Mouse (Mus musculus) midbrain, embryonic 16.5 days (tissue): ENCODE results near the gene Gm27029. TPM values are rescaled to one million over a fixed set of nuclear protein-coding genes. Genes with fewer than 3 reads are reported as not detected.

Experiments
- ATAC-seq: fragments of 200-750 bp; cut with Nextera tagmentation; 2 replicates; pipeline ENCODE4 v1.8.0; 2017; ENCODE audit warnings: moderate TSS enrichment
- H3K27ac ChIP-seq: fragments of 300-500 bp; sonication (generic); 2 replicates; pipeline ENCODE4 v1.5.1; 2014; ENCODE audit warnings: mild to moderate bottlenecking, low read length, mixed read lengths
- H3K27me3 ChIP-seq: fragments of 300-500 bp; sonication (generic); 2 replicates; pipeline ENCODE4 v1.6.1; 2014; ENCODE audit warnings: low read depth, low read length, mixed read lengths; ENCODE audit not compliant: control insufficient read depth, insufficient read depth
- H3K36me3 ChIP-seq: fragments of 300-500 bp; sonication (generic); 2 replicates; pipeline ENCODE4 v1.6.1; 2014; ENCODE audit warnings: mild to moderate bottlenecking, low read length, moderate library complexity, mixed read lengths; ENCODE audit not compliant: control insufficient read depth, insufficient read depth
- H3K4me1 ChIP-seq: fragments of 300-500 bp; sonication (generic); 2 replicates; pipeline ENCODE4 v1.6.1; 2014; ENCODE audit warnings: mild to moderate bottlenecking, low read length, mixed read lengths; ENCODE audit not compliant: control insufficient read depth, insufficient read depth
- H3K4me2 ChIP-seq: fragments of 300-500 bp; sonication (generic); 2 replicates; pipeline ENCODE4 v1.6.1; 2014; ENCODE audit warnings: mild to moderate bottlenecking, low read length, mixed read lengths
- H3K4me3 ChIP-seq: fragments of 300-500 bp; sonication (generic); 2 replicates; pipeline ENCODE4 v1.5.1; 2014; ENCODE audit warnings: low read depth, mild to moderate bottlenecking, low read length, moderate library complexity, mixed read lengths
- H3K9ac ChIP-seq: fragments of 300-500 bp; sonication (generic); 2 replicates; pipeline ENCODE4 v1.6.1; 2014; ENCODE audit warnings: low read depth, low read length, mixed read lengths
- H3K9me3 ChIP-seq: fragments of 300-500 bp; sonication (generic); replicated peaks from 2 replicates; pipeline ENCODE4 v1.6.1; 2014; ENCODE audit warnings: mild to moderate bottlenecking, low read length, mixed read lengths; ENCODE audit not compliant: control insufficient read depth, poor library complexity, severe bottlenecking
- WGBS: fragments of 180-500 bp; shearing (Covaris S2); extraction: QIAGEN DNeasy Blood & Tissue Kit; methylation state at CpG from one replicate; pipeline ENCODE4 v1.1.7; 2014; 5-methylcytosine and 5-hydroxymethylcytosine counted together
- polyA plus RNA-seq: library from polyadenylated mRNA; unstranded; fragments of >200 nt; fragmentation: Nextera tagmentation; extraction: Ambion mirVana; gene quantifications from 2 replicates; pipeline ENCODE4 v1.2.1, GENCODE M21; 2015

Gene Gm27029
- polyA plus RNA-seq, 1 experiment from 2014 or later, result 7.0 TPM

DNA sequence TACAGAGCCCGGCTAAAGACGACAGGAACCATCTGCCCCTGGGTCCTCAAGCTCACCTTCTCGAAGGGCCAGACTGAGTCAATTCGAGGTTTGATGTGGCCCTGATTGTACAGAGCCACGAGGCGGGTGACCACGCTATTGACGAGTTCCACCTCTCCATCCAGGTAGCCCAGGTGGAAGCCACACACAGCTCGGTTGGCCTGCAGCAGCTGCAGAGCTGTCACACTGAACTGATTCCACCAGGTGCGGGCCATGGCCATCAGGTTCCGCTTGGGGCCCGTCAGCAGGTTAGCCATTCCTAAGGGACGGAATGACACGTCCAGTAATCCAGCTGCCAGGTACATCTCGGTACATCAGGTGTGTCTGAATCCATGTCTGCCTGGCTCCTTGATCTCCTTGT is 35.7 kb upstream of the Gm27029 start:
- Histone ChIP-seq H3K4me3 (no peak overlapping the region), H3K4me1 (peaks cover 26% of the 10 kb centered on the region), H3K9me3 (no peaks in the 10 kb centered on the region), H3K27ac (no peak overlapping the region), H3K27me3 (no peaks in the 10 kb centered on the region), H3K9ac (no peak overlapping the region), H3K4me2 (no peak overlapping the region), H3K36me3 (peaks cover 42% of the 10 kb centered on the region)
- no peak for ATAC-seq
- 88% methylated on average over 15 of the region's 15 CpGs for WGBS

DNA sequence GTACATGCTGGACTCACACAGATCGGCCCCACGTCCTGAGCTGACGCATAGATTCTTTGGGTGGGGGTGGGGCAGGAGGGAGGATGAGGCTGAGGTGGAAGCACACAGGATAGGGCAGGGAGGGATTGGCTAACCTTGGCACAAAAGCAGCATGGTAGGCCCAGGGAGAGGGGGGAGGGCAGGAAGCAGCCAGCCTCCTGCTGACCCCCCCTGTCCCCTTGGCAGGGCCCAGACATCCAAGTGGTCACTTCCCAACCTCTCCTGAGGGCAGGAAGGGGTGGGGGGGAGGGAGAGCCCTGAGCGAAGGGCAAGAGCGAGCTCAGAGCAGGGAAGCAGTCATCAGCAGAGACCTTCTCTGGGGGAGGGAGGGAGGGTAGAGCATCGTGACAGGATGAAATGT is 35.1 kb upstream of the Gm27029 start:
- WGBS, result 39% methylated on average over 4 of the region's 6 CpGs
- Histone ChIP-seq H3K9me3 (no peaks in the 10 kb centered on the region), H3K4me3 (no peak overlapping the region), H3K27me3 (no peaks in the 10 kb centered on the region), H3K4me2 (no peak overlapping the region), H3K9ac (no peak overlapping the region), H3K27ac (no peak overlapping the region), H3K4me1 (peaks cover 26% of the 10 kb centered on the region), H3K36me3 (peaks cover 42% of the 10 kb centered on the region)
- ATAC-seq, result no peak

DNA sequence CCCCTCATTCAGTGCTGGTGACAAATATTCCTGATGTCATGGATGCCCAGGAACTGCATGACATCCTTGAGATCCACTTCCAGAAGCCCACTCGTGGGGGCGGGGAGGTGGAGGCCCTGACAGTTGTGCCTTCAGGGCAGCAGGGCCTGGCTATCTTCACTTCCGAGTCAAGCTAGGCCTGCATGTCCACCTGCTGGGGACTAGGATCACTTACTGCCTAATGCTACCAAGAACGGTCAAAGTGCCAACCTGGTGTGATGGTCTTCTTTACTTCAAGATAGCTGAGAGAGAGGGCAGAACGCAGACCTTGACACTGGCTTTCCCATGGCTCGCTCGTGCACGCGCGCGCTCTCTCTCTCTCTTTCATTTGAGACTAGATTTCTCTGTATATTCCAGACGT is 33.6 kb upstream of the Gm27029 start:
- Histone ChIP-seq H3K4me2 (no peak overlapping the region), H3K9ac (no peak overlapping the region), H3K27me3 (no peaks in the 10 kb centered on the region), H3K4me1 (peaks cover 12% of the 10 kb centered on the region), H3K9me3 (no peaks in the 10 kb centered on the region), H3K27ac (no peak overlapping the region), H3K36me3 (peaks cover 42% of the 10 kb centered on the region), H3K4me3 (no peak overlapping the region)
- ATAC-seq, result no peak
- 84% methylated on average over 12 of the region's 12 CpGs for WGBS

DNA sequence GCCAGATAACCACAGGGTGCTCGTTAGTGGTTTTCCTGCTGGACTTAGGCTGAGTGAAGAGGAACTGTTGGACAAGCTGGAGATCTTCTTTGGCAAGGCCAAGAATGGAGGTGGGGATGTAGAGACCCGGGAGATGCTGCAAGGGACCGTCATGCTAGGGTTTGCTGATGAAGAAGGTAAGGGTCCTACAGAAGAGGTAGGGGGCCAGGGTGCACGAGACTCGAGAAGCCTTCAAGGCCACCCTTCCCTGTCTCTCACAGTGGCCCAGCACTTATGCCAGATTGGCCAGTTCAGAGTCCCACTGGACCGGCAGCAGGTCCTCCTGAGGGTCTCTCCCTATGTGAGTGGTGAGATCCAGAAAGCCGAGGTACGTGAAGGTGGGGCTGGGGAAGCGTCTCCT is 33.0 kb upstream of the Gm27029 start:
- Histone ChIP-seq H3K27me3 (no peaks in the 10 kb centered on the region), H3K9me3 (no peaks in the 10 kb centered on the region), H3K36me3 (peaks cover 42% of the 10 kb centered on the region), H3K4me1 (peaks cover 6% of the 10 kb centered on the region), H3K4me2 (no peak overlapping the region), H3K4me3 (no peak overlapping the region), H3K27ac (no peak overlapping the region), H3K9ac (no peak overlapping the region)
- 95% methylated on average over 7 of the region's 9 CpGs for WGBS
- no peak for ATAC-seq

DNA sequence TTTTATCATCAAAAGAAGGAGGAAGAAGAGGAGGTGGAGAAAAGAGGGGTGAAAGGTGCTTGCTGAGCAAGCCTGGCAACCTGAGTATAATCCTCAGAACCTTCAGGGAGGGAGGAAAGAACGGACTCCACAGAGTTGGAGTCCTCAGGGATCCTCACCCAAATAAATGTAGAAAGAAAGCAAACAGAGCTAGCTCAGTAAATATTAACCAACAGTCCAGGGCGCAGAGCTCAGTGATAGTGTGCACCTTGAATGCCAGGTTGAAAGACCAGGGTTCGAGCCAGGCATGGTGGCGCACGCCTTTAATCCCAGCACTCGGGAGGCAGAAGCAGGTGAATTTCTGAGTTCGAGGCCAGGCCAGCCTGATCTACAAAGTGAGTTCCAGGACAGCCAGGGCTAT is 31.0 kb upstream of the Gm27029 start:
- Histone ChIP-seq H3K4me1 (no peaks in the 10 kb centered on the region), H3K4me2 (no peak overlapping the region), H3K9me3 (no peaks in the 10 kb centered on the region), H3K9ac (no peak overlapping the region), H3K27me3 (no peaks in the 10 kb centered on the region), H3K27ac (no peak overlapping the region), H3K4me3 (no peak overlapping the region), H3K36me3 (peaks cover 27% of the 10 kb centered on the region)
- ATAC-seq, result no peak
- 86% methylated on average over 7 of the region's 7 CpGs for WGBS

DNA sequence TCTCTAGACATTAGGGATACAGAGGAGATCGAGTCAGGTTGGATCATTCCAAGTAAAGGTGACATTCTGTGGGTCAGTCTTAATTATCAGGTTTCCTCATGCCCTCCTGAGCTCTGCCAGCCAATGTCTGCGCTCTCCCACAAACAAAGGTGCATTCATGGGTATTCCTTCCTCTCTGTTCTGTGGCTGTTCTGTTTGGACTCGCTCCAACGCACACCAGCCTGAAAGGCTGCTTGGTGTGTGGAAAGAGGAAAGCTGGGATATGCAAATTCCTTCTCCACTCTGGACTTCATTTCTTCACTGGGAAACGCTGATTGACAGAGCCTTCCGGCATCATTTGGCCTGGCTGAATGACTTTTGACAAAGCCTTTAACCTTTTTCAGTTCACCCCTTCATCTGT is 30.1 kb upstream of the Gm27029 start:
- 30% methylated on average over 6 of the region's 6 CpGs for WGBS
- H3K9ac ChIP-seq, result no peak overlapping the region

DNA sequence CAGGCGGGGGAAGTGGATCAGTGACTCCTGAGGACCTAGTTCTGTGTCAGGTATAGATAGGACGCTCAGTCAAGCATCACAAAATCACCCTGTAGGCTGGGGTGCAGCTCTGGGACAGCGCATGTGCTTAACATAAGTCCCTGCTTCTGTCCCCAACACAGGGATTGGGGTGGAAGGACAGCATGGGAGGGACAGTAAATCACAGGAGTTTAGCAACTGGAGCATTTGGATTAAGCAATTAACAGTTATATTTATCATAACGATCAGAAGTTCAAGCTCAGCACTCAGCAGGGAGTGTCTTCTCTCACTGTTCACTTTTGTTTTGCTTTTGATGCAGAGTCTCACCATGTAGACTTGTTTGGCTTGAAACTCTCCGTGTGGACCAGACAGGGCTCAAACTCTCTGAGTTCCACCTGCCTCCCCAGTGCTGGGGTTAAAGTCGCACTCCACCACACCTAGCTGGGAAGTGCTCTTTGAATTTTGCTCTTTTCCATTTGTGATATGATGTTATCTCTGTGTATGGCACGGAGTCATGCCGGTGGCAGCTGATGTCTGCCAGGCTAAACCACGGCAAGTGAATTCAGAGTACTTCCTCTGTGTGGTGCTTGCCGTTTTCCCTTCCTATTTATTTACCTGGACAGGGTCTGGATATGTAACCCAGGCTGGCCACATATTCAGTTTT is 27.6 kb upstream of the Gm27029 start:
- WGBS, result 76% methylated on average over 10 of the region's 10 CpGs
- Histone ChIP-seq H3K4me1 (no peaks in the 10 kb centered on the region), H3K4me3 (no peak overlapping the region), H3K9ac (no peak overlapping the region), H3K27ac (no peak overlapping the region), H3K4me2 (no peak overlapping the region), H3K27me3 (no peaks in the 10 kb centered on the region), H3K9me3 (no peaks in the 10 kb centered on the region), H3K36me3 (peaks cover 4% of the 10 kb centered on the region; the same call in 1 of the 2 replicates)
- ATAC-seq, result no peak

More for the DNA sequence above, 30.1 kb upstream of the Gm27029 start:
- ATAC-seq, result no peak; the same call in 1 of the 2 replicates
- H3K27me3 ChIP-seq, result no peaks in the 10 kb centered on the region
- H3K27ac ChIP-seq, result no peak overlapping the region
- H3K36me3 ChIP-seq, result peaks cover 18% of the 10 kb centered on the region
- H3K4me2 ChIP-seq, result no peak overlapping the region
- no peaks in the 10 kb centered on the region for H3K9me3 ChIP-seq
- no peak overlapping the region for H3K4me3 ChIP-seq
- no peaks in the 10 kb centered on the region for H3K4me1 ChIP-seq

DNA sequence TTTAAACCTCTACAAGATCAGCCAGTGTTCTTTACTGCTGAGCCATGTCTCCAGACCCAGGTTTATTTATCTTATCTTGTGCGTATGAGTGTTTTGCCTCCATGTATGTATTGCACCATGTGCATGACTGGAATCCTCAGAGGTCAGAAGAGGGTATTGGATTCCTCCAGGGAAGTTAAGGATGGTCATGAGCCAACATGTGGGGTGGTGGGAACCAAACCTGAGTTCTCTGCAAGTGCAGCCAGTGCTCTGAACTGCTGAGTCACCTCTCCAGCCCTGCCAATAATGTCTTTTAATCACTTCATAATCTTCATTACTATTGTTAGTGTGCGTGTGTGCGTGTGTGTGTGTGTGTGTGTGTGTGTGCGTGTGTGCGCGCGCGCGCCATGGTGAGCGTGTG is 26.9 kb upstream of the Gm27029 start:
- no peaks in the 10 kb centered on the region for H3K9me3 ChIP-seq
- H3K4me2 ChIP-seq, result no peak overlapping the region
- WGBS, result 92% methylated on average over 10 of the region's 10 CpGs
- H3K4me3 ChIP-seq, result no peak overlapping the region
- H3K36me3 ChIP-seq, result no peaks in the 10 kb centered on the region
- H3K27ac ChIP-seq, result no peak overlapping the region
- no peak overlapping the region for H3K9ac ChIP-seq
- H3K27me3 ChIP-seq, result no peaks in the 10 kb centered on the region
- no peak for ATAC-seq
- H3K4me1 ChIP-seq, result no peaks in the 10 kb centered on the region

DNA sequence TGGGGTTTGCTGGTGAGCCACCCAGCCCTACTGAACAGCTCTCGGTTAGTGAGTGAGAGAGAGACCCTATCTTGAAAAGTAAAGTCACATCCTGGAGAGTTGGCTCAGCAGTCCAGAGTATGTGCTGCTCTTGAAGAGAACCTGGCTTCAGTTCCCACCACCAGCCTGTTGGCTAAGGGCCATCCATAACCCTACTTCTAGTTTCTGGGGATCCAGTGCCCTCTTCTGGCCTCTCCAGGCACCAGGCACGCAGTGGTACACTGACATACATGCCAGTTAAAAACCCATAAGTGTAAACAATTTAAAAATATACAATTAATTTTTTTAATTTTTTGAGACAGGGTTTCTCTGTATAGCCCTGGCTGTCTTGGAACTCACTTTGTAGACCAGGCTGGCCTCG is 25.8 kb upstream of the Gm27029 start:
- H3K4me1 ChIP-seq, result no peaks in the 10 kb centered on the region
- no peak for ATAC-seq
- 82% methylated on average over 3 of the region's 3 CpGs for whole genome bisulfite sequencing
- no peak overlapping the region for H3K4me3 ChIP-seq
- no peak overlapping the region for H3K9ac ChIP-seq
- no peak overlapping the region for H3K4me2 ChIP-seq
- no peaks in the 10 kb centered on the region for H3K27me3 ChIP-seq
- no peaks in the 10 kb centered on the region for H3K36me3 ChIP-seq
- no peaks in the 10 kb centered on the region for H3K9me3 ChIP-seq
- no peak overlapping the region for H3K27ac ChIP-seq
